Mouse (Mus musculus) thymus, postnatal 4 days (tissue): Measurements from ENCODE around the gene Txndc2.

ENCODE experiments used
- DNase-seq: peaks from one replicate; pipeline ENCODE4 v3.0.0; 2021

Txndc2 gene

GRCm38 (mm10) chr17:65641734-65642218 is at the start of gene Txndc2:
Txndc2 (minus strand) TSS chr17:65642168.
- no peak for DNase-seq

DNA sequence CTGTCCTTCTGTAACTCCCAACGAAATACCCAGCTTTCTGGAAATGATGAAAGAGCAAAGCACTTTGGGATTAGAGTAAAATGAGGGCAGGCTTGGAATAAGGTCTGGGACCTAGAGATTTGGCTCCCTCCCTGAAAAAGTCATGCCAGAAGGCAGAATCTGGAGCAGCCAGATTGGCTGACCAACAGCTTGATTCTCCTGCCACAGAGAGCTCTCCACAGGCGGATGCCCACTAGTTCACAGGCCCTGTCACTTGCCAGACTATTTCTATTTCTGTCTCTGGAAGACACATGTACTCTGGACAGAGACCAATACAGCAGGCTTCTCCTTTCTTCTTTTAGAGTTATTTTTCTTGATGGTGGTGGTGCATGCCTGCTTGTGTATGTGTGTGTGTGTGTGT is 41.8 kb upstream of the Txndc2 start:
- no peak for DNase-seq

- DNase-seq: no peak
These were observed 41.3 kb upstream of the Txndc2 start for GRCm38 (mm10) chr17:65683316-65683715.

GRCm38 (mm10) chr17:65682071-65682680 is 40.2 kb upstream of the Txndc2 start:
- DNase-seq: no peak

GRCm38 (mm10) chr17:65681516-65681915 is 39.5 kb upstream of the Txndc2 start:
- no peak for DNase-seq

DNA sequence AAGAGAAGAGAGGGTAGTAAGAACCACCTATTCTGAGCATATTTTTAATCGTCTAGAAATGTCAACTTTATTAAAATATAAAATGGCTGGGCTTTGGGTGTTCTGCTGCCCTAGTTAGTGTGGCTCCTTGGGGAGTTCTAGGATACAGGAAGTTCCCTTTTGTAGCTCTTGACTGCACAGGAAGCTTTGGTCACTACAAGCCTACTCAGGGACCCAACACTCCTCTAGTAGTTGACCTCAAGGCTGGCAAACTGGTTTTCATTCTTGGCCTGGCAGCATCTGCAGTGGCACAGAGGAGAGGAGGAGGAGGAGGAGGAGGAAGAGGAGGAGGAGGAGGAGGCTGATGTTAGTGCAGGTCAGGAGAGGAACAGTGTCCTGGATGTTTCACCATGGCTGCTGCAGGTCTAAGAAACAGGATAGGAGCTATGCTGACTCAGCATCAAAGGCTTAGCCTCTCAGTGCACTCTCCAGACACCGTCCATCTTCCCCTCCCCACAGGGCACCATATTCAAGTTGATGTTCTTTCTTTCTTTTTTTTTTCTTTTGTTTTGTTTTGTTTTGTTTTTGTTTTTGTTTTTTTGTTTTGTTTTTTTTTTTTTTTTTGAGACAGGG is 38.9 kb upstream of the Txndc2 start:
- no peak for DNase-seq

GRCm38 (mm10) chr17:65679806-65680446 is 38.0 kb upstream of the Txndc2 start:
- DNase-seq: no peak

- DNase-seq: no peak
These were observed 35.8 kb upstream of the Txndc2 start for GRCm38 (mm10) chr17:65677742-65678141.

DNA sequence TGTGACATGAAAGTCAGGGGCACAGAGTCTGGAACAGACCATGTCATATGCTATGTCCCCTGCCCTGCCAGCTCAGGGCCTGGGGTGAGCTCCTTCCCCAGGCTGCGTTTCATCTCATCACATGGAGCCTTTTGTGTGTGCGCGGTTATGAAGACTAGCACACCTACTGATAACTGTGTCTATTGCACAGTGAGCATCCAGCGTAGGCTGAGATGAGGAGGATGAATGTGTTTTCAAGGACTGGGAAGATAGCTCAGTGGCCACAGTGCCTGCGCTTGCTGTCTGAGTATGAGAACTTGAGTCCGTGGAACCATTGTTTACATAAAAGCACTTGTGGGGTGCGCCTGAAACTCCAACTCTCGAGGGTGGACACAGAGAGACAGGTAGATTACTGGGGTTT is 34.6 kb upstream of the Txndc2 start:
- no peak for DNase-seq

- DNase-seq: no peak
These were observed 34.0 kb upstream of the Txndc2 start for GRCm38 (mm10) chr17:65675985-65676384.

GRCm38 (mm10) chr17:65674710-65675171 is 32.8 kb upstream of the Txndc2 start:
- no peak for DNase-seq

GRCm38 (mm10) chr17:65672926-65673325 is 31.0 kb upstream of the Txndc2 start:
- no peak for DNase-seq

DNA sequence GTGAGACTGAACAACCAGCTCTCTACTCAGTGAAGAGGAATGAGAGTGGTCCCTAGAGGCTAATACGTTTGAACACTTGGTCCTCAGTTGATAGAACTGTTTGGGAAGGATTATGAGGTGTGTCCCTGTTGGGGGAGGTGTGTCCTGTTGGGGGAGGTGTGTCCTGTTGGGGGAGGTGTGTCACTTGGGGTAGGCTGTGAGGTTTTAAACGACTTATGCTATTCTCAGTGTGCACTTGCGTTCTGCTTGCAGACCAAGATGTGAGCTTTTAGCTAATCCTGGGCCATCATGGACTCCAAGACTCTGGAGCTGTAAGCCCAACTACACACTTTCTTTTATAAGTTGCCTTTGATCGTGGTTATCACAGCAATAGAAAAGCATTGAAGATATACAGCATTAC is 27.1 kb upstream of the Txndc2 start:
- no peak for DNase-seq

DNA sequence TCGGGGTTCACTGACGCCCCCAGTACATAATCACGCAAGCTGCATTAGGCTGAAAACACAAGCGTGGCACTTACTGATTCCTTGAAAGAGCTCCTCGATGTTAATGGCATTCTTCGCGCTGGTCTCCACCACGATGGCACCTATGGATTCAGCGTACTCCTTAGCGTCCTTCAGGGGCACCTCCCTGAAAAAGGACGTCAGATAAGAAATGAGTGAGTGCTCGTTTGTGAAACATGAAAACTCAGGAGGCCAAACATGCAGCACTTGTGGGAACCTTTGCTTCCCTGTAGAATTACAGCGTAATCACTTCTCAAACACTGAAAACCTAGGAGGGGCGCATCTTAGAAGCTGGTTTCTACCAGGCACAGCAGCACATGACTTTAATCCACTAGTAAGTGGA is 25.8 kb upstream of the Txndc2 start:
- no peak for DNase-seq

DNA sequence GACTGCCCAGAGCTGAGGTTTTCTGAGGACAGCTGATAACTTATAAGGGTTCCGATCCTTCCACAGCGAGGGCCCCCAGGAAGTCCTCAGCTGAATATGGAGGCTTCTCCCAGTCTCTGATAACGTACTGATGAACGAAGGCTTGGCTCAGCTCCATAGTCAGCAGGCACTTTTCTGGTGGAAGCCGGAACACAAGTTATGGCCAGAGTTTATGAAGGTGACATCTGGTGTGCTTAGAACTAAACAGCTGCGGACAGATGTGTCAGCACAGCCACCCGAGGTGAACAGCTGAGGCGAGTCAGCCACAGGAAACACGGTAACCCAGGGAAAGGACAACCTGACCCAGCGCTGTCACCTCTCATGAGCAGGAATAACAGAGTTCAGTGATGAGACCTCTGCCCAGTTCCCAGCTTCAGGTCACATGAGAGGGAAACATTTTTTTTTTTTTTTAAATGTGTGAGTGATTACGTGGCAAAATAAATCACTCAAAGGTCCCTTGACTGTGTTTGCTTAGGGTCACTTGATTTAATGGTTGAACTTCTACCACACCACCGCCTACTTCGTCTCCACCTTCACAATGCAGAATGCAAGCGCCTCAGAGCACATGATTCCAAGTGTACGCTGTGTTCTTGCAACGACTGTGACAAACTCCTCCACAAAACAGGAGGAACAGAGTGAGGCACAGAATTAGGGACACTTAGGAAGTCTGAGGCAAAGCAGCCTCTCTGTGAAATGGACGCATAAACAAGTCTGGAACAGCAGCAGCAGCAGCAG is 24.6 kb upstream of the Txndc2 start:
- DNase-seq: no peak

DNA sequence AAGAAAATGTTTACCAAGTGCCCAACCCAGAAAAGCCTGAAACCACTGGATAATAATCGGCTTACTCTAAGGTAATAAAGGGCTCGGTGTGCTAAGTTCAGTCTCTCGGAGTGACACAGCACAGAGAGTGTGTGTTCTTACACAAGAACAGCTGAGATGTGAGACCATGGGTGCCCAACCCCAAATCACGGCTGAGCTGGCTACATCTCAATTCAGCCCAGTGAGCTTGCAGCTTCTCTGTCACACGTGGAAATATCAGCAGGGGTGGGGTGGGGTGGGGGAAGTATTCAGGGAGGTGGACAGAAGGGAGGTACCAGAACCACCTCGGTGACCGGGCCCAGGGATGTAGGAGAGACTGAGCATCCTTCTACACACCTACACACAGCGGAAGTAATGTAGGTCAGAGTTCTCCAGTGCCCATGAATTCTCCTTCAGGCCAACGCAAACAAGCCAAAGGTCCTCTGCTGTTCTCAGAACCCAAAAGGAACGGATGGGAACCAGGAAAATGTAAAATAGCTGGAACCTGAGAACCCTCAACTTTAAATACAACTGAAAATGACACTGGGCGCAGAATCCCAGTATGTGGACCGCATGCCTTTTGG is 23.9 kb upstream of the Txndc2 start:
- DNase-seq: no peak

- DNase-seq: no peak
These were observed 21.5 kb upstream of the Txndc2 start for GRCm38 (mm10) chr17:65663329-65664078.

- no peak for DNase-seq
These were observed 20.7 kb upstream of the Txndc2 start for GRCm38 (mm10) chr17:65662662-65663061.

GRCm38 (mm10) chr17:65658416-65658815 is 16.4 kb upstream of the Txndc2 start:
- DNase-seq: peak; percentile 44

GRCm38 (mm10) chr17:65657958-65658357 is 16.0 kb upstream of the Txndc2 start:
- DNase-seq: no peak

GRCm38 (mm10) chr17:65656731-65657130 is 14.8 kb upstream of the Txndc2 start:
- DNase-seq: no peak

- DNase-seq: no peak
These were observed 14.1 kb upstream of the Txndc2 start for GRCm38 (mm10) chr17:65656076-65656475.
